Mouse (Mus musculus) forebrain, embryonic 14.5 days (tissue): ENCODE measurements around the gene Ankmy2. TPM values are rescaled to one million over a fixed set of nuclear protein-coding genes. Genes with fewer than 3 reads are reported as not detected.

Experiments
- ATAC-seq: fragments of 200-750 bp; cut with Nextera tagmentation; 2 replicates; pipeline ENCODE4 v1.8.0; 2017; ENCODE audit warnings: mild to moderate bottlenecking, moderate library complexity
- DNase-seq: peaks from one replicate; pipeline ENCODE4 v3.0.0-alpha.2; 2015; ENCODE audit warnings: low spot score
- H3K27ac ChIP-seq: fragments of 300-500 bp; sonication (generic); 2 replicates; pipeline ENCODE4 v1.5.1; 2014; ENCODE audit warnings: low read depth, mild to moderate bottlenecking, control low read depth, low read length, moderate library complexity
- H3K27me3 ChIP-seq: fragments of 300-500 bp; sonication (generic); replicated peaks from 2 replicates; pipeline ENCODE4 v1.6.1; 2014; ENCODE audit warnings: low read length, control low read depth, mixed read lengths; ENCODE audit not compliant: control insufficient read depth, insufficient read depth
- H3K36me3 ChIP-seq: fragments of 300-500 bp; sonication (generic); 2 replicates; pipeline ENCODE4 v1.6.1; 2014; ENCODE audit warnings: low read length, control low read depth; ENCODE audit not compliant: control insufficient read depth, insufficient read depth
- H3K4me1 ChIP-seq: fragments of 300-500 bp; sonication (generic); 2 replicates; pipeline ENCODE4 v1.6.1; 2014; ENCODE audit warnings: antibody characterized with exemption, low read length, control low read depth; ENCODE audit not compliant: control insufficient read depth, insufficient read depth
- H3K4me2 ChIP-seq: fragments of 300-500 bp; sonication (generic); 2 replicates; pipeline ENCODE4 v1.6.1; 2014; ENCODE audit warnings: mild to moderate bottlenecking, control low read depth, low read length
- H3K4me3 ChIP-seq: fragments of 300-500 bp; sonication (generic); 2 replicates; pipeline ENCODE4 v1.5.1; 2014; ENCODE audit warnings: low read depth, low read length, control low read depth
- H3K9ac ChIP-seq: fragments of 300-500 bp; sonication (generic); 2 replicates; pipeline ENCODE4 v1.6.1; 2014; ENCODE audit warnings: mild to moderate bottlenecking, low read length, control low read depth, moderate library complexity
- H3K9me3 ChIP-seq: fragments of 300-500 bp; sonication (generic); replicated peaks from 2 replicates; pipeline ENCODE4 v1.6.1; 2016; ENCODE audit warnings: low read length, control low read depth, mixed read lengths; ENCODE audit not compliant: control insufficient read depth
- WGBS: fragments of 180-500 bp; shearing (Covaris S2); extraction: QIAGEN DNeasy Blood & Tissue Kit; methylation state at CpG from one replicate; pipeline ENCODE4 v1.1.7; 2014; 5-methylcytosine and 5-hydroxymethylcytosine counted together
- polyA plus RNA-seq: library from polyadenylated mRNA; unstranded; fragments of >200 nt; fragmentation: Nextera tagmentation; extraction: Ambion mirVana; gene quantifications from 2 replicates; pipeline ENCODE4 v1.2.1, GENCODE M21; 2014

Ankmy2 gene
- polyA plus RNA-seq, 1 experiment from 2014 or later = 55.4 TPM

- no peak for DNase-seq
- H3K9ac ChIP-seq = no peak overlapping the region
- H3K9me3 ChIP-seq = no peaks in the 10 kb centered on the region
- 93% methylated on average over 2 of the region's 2 CpGs for WGBS
- ATAC-seq = no peak
- peaks cover 44% of the 10 kb centered on the region for H3K36me3 ChIP-seq
- H3K27me3 ChIP-seq = no peaks in the 10 kb centered on the region
- no peak overlapping the region for H3K4me2 ChIP-seq
- no peak overlapping the region for H3K4me3 ChIP-seq
- no peaks in the 10 kb centered on the region for H3K4me1 ChIP-seq
- no peak overlapping the region for H3K27ac ChIP-seq
Observed at GRCm38 (mm10) chr12:36132254-36132653, 24.7 kb upstream of the Ankmy2 start.

DNA sequence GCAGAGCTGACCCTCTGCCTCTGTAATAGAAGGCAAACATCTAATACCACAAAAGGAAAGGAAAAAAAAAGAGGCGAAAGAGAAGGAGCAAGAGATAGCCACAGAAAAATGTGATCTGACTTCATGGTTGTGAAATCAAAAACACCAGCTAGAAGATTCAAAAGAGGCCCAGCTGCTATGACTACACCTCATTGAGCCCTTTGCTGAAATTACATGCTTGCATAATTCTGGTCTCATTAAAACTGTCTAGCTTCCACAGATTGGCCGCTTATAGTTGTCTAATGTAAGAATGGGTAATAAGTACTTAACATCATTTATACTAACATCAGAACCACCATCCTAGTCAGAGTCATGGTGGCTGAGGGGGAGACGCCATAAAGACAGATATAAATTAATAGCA, 24.2 kb upstream of the Ankmy2 start:
- no peaks in the 10 kb centered on the region for H3K27me3 ChIP-seq
- no peak overlapping the region for H3K9ac ChIP-seq
- WGBS = 68% methylated on average over 3 of the region's 3 CpGs
- no peaks in the 10 kb centered on the region for H3K4me1 ChIP-seq
- no peak overlapping the region for H3K4me2 ChIP-seq
- no peaks in the 10 kb centered on the region for H3K9me3 ChIP-seq
- peaks cover 48% of the 10 kb centered on the region for H3K36me3 ChIP-seq
- ATAC-seq (no peak; the same call in 1 of the 2 replicates), DNase-seq (peak; percentile 12)
- H3K27ac ChIP-seq = no peak overlapping the region
- H3K4me3 ChIP-seq = no peak overlapping the region

DNA sequence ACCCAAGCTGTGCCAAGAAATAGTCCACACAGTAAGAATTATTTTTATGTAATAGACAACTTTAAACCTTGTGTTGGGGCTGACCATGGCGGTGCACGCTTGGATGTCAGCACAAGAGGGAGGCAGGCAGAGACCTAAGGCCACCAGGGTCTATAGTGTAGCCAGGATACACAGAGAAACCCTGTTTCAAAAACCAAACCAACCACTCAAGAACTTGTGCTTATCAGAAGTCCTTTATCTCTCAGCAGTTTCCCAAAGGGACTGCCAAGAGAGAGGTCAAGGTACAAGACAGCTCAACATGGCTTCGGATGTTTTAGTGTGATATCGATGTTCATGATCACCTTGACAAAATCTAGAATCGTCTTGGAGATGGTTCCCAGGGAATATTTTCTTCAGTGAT, 23.4 kb upstream of the Ankmy2 start:
- no peak for DNase-seq
- Histone ChIP-seq H3K9ac (no peak overlapping the region), H3K4me3 (no peak overlapping the region), H3K9me3 (no peaks in the 10 kb centered on the region), H3K27me3 (no peaks in the 10 kb centered on the region), H3K36me3 (peaks cover 48% of the 10 kb centered on the region), H3K4me1 (no peaks in the 10 kb centered on the region), H3K27ac (no peak overlapping the region), H3K4me2 (no peak overlapping the region)
- 98% methylated on average over 5 of the region's 5 CpGs for WGBS
- ATAC-seq = no peak

GRCm38 (mm10) chr12:36134111-36134510, 22.8 kb upstream of the Ankmy2 start:
- WGBS = 93% methylated on average over 5 of the region's 5 CpGs
- Histone ChIP-seq H3K4me2 (no peak overlapping the region), H3K4me1 (no peaks in the 10 kb centered on the region), H3K9ac (no peak overlapping the region), H3K36me3 (peaks cover 48% of the 10 kb centered on the region), H3K27me3 (no peaks in the 10 kb centered on the region), H3K27ac (no peak overlapping the region), H3K4me3 (no peak overlapping the region), H3K9me3 (no peaks in the 10 kb centered on the region)
- ATAC-seq (no peak), DNase-seq (no peak)

DNA sequence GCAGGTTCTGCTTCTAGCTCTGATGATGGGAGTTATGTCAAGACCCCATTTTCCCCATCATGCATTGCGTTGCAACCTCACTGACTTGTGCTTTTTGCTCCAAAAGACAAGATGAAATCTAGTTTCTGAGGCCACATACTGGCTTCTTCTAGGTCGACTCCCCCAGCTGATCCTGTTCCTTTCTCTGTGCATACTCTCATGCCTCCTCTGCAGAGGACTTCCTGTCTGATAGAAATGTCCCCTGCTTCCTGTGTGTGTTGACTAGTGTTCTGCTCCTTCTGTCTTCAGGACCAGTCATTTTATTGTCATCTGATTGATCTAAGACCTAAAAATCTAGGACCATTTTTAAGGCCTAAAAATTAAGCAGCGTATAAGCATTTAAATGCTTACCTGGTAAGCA, 21.5 kb upstream of the Ankmy2 start:
- Histone ChIP-seq H3K4me3 (no peak overlapping the region), H3K9ac (no peak overlapping the region), H3K4me2 (no peak overlapping the region), H3K27ac (no peak overlapping the region), H3K4me1 (no peaks in the 10 kb centered on the region), H3K9me3 (no peaks in the 10 kb centered on the region), H3K36me3 (peaks cover 39% of the 10 kb centered on the region), H3K27me3 (no peaks in the 10 kb centered on the region)
- no peak for DNase-seq
- ATAC-seq = no peak
- 97% methylated on average over 3 of the region's 3 CpGs for WGBS

- Histone ChIP-seq H3K27me3 (no peaks in the 10 kb centered on the region), H3K4me3 (no peak overlapping the region), H3K4me2 (no peak overlapping the region), H3K27ac (no peak overlapping the region), H3K9ac (no peak overlapping the region), H3K4me1 (no peaks in the 10 kb centered on the region), H3K36me3 (peaks cover 36% of the 10 kb centered on the region), H3K9me3 (no peaks in the 10 kb centered on the region)
- DNase-seq (no peak), ATAC-seq (no peak)
- 99% methylated on average over 8 of the region's 8 CpGs for WGBS
Observed at GRCm38 (mm10) chr12:36136285-36136684, 20.6 kb upstream of the Ankmy2 start.

DNA sequence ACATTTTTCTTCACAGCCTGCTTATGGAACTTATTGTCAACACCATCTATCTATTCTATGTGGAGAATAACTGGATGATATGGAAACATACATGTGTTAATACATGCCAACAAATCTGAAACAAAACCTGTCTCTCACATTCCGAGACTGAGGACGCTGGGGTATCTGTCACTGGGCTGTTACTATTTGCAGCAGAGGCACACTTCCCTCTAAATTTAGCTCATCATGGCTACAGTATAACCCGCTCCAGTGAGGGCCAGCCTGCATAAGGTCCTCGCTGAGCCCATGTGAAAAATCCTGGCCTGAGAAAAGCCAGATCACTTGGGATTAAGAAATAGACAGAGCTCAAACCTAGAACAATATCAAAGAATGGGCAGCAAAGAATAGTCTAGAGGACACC, 19.7 kb upstream of the Ankmy2 start:
- Histone ChIP-seq H3K4me3 (no peak overlapping the region), H3K27me3 (no peaks in the 10 kb centered on the region), H3K9ac (no peak overlapping the region), H3K4me1 (no peaks in the 10 kb centered on the region), H3K4me2 (no peak overlapping the region), H3K36me3 (peaks cover 32% of the 10 kb centered on the region; the same call in 1 of the 2 replicates), H3K27ac (no peak overlapping the region), H3K9me3 (no peaks in the 10 kb centered on the region)
- no peak for ATAC-seq
- no peak for DNase-seq
- WGBS = 92% methylated on average over 4 of the region's 4 CpGs

DNA sequence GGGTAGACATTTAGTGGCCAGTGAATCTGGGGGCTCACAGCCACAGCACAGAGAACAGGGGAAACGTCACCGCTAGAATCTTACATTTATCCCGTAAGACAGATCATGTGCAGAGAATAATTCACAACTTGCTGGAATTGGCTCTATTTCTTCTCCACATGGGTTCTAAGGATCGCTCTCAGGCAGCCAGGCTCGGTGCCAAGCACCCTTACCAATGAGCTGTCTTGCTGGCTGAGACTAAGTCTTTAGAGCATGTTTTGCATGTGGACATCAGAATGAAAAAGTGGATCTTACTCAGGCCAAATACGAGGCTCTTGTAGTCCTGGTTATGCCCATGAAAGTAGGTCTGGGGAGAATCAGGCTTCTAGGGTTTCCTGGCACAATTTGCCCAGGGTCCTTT, 16.5 kb upstream of the Ankmy2 start:
- peak; percentile 23 for DNase-seq
- WGBS = 84% methylated on average over 6 of the region's 6 CpGs
- H3K36me3 ChIP-seq = peaks cover 14% of the 10 kb centered on the region; the same call in 1 of the 2 replicates
- no peaks in the 10 kb centered on the region for H3K9me3 ChIP-seq
- no peaks in the 10 kb centered on the region for H3K27me3 ChIP-seq
- 0 out of 2 replicates have a peak, but pooled peaks have one; percentile 29 for ATAC-seq
- H3K4me2 ChIP-seq = no peak overlapping the region
- H3K4me1 ChIP-seq = no peaks in the 10 kb centered on the region
- no peak overlapping the region for H3K27ac ChIP-seq
- H3K4me3 ChIP-seq = no peak overlapping the region
- H3K9ac ChIP-seq = no peak overlapping the region

DNA sequence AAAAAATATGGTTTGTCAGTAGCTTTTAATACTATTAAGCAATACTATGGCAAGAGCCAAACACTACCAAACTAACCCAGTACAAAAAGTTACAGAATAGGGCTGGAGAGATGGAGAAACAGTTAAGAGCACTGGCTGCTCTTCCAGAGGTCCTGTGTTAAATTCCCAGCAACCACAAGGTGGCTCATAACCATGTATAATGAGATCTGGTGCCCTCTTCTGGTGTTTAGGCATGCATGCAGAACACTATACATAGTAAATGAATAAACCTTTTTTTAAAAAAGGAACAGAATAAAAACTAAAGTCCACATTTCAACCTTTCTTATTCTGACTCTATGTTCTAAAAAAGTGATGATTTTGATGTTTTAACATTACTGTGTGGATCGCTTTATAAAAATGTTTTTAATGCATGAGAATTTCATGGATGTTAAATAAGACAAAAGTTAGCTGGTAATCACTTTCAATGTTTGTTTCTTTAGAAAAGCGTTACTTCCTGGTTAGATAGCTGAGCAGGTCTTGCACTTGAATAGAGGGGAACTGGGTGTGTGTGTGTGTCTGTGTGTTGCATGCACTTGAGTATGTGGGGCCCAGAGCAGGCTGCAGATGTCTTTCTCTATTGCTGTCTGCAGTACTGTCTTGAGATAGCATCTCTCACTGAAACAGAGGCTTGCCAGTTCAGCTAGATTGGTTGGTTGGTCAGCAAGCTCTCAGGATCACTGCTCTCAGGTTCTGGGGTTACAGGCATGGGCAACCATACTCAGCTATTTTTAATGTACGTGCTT, 10.5 kb upstream of the Ankmy2 start:
- Histone ChIP-seq H3K36me3 (0 out of 2 replicates have a peak, but pooled peaks cover 2% of the 10 kb centered on the region), H3K4me1 (no peaks in the 10 kb centered on the region), H3K9ac (no peak overlapping the region), H3K4me3 (no peak overlapping the region), H3K27me3 (no peaks in the 10 kb centered on the region), H3K27ac (no peak overlapping the region), H3K4me2 (no peak overlapping the region), H3K9me3 (no peaks in the 10 kb centered on the region)
- ATAC-seq (no peak), DNase-seq (no peak)
- 97% methylated on average over 3 of the region's 3 CpGs for WGBS
